Mouse (Mus musculus) limb, embryonic 11.5 days (tissue): ENCODE data around the gene Gm38655. TPM values are rescaled to one million over a fixed set of nuclear protein-coding genes. Genes with fewer than 3 reads are reported as not detected.
"Not testable (repeated sequence)": the region's sequence is repeated elsewhere in the genome, so short reads cannot be mapped to it uniquely, and the experiment has no call there.

Experiments
- ATAC-seq: fragments of 200-750 bp; cut with Nextera tagmentation; 2 replicates; pipeline ENCODE4 v1.8.0; 2017; ENCODE audit warnings: low read depth; ENCODE audit not compliant: insufficient number of reproducible peaks, low FRiP score, low TSS enrichment
- DNase-seq: peaks from one replicate; pipeline ENCODE4 v3.0.0-alpha.2; 2015; ENCODE audit warnings: low spot score
- H3K27ac ChIP-seq: fragments of 300-500 bp; sonication (generic); replicated peaks from 2 replicates; pipeline ENCODE4 v1.5.1; 2014; ENCODE audit warnings: low read depth, mild to moderate bottlenecking, low read length
- H3K27me3 ChIP-seq: fragments of 300-500 bp; sonication (generic); 2 replicates; pipeline ENCODE4 v1.6.1; 2014; ENCODE audit warnings: mild to moderate bottlenecking, low read length, mixed read lengths; ENCODE audit not compliant: control insufficient read depth, insufficient read depth
- H3K36me3 ChIP-seq: fragments of 300-500 bp; sonication (generic); 2 replicates; pipeline ENCODE4 v1.6.1; 2014; ENCODE audit warnings: mild to moderate bottlenecking, low read length, moderate library complexity, mixed read lengths; ENCODE audit not compliant: control insufficient read depth, insufficient read depth
- H3K4me1 ChIP-seq: fragments of 300-500 bp; sonication (generic); 2 replicates; pipeline ENCODE4 v1.6.1; 2014; ENCODE audit warnings: low read length, mixed read lengths; ENCODE audit not compliant: control insufficient read depth, insufficient read depth
- H3K4me2 ChIP-seq: fragments of 300-500 bp; sonication (generic); 2 replicates; pipeline ENCODE4 v1.6.1; 2014; ENCODE audit warnings: low read depth, mild to moderate bottlenecking, moderate library complexity; ENCODE audit not compliant: severe bottlenecking
- H3K4me3 ChIP-seq: fragments of 300-500 bp; sonication (generic); 2 replicates; pipeline ENCODE4 v1.5.1; 2014; ENCODE audit warnings: low read depth, low read length
- H3K9ac ChIP-seq: fragments of 300-500 bp; sonication (generic); 2 replicates; pipeline ENCODE4 v1.6.1; 2014; ENCODE audit warnings: mild to moderate bottlenecking, low read length
- H3K9me3 ChIP-seq: fragments of 300-500 bp; sonication (generic); 2 replicates; pipeline ENCODE4 v1.6.1; 2016; ENCODE audit warnings: low read length; ENCODE audit not compliant: control insufficient read depth
- whole genome bisulfite sequencing: fragments of 180-500 bp; shearing (Covaris S2); extraction: QIAGEN DNeasy Blood & Tissue Kit; methylation state at CpG from one replicate; pipeline ENCODE4 v1.1.7; 2014; 5-methylcytosine and 5-hydroxymethylcytosine counted together
- polyA plus RNA-seq: library from polyadenylated mRNA; unstranded; fragments of >200 nt; fragmentation: Nextera tagmentation; extraction: Ambion mirVana; gene quantifications from 2 replicates; pipeline ENCODE4 v1.2.1, GENCODE M21; 2014

The Gm38655 gene
- not detected in 2 replicates for polyA plus RNA-seq

- WGBS: 79% methylated on average over 9 of the region's 9 CpGs
- H3K4me3 ChIP-seq: no peak within 1 kb of the TSS
- no peak for ATAC-seq
Observed at GRCm38 (mm10) chr17:25175411-25175810, at the start of gene Gm38655. Gm38655 (minus strand) TSS chr17:25175471.

GRCm38 (mm10) chr17:25224586-25225222 is 49.4 kb upstream of the Gm38655 start:
- 85% methylated on average over 7 of the region's 7 CpGs for WGBS
- DNase-seq (no peak), ATAC-seq (no peak)
- no peak overlapping the region for H3K4me3 ChIP-seq
- no peaks in the 10 kb centered on the region for H3K9me3 ChIP-seq
- H3K9ac ChIP-seq: no peak overlapping the region
- H3K4me1 ChIP-seq: 0 out of 2 replicates have a peak, but pooled peaks cover 3% of the 10 kb centered on the region
- H3K27ac ChIP-seq: no peak overlapping the region
- H3K36me3 ChIP-seq: peaks cover 2% of the 10 kb centered on the region; the same call in 1 of the 2 replicates
- no peak overlapping the region for H3K4me2 ChIP-seq
- H3K27me3 ChIP-seq: no peaks in the 10 kb centered on the region

More at GRCm38 (mm10) chr17:25175411-25175810, at the start of gene Gm38655:
- no peaks in the 10 kb centered on the region for H3K9me3 ChIP-seq
- H3K9ac ChIP-seq: no peak within 1 kb of the TSS
- no peak within 1 kb of the TSS for H3K4me2 ChIP-seq
- H3K36me3 ChIP-seq: no peaks in the 10 kb centered on the region
- H3K27me3 ChIP-seq: no peaks in the 10 kb centered on the region
- H3K4me1 ChIP-seq: no peaks in the 10 kb centered on the region
- DNase-seq: no peak
- H3K27ac ChIP-seq: no peak within 1 kb of the TSS

- ATAC-seq (no peak), DNase-seq (no peak)
- 0 out of 2 replicates have a peak, but pooled peaks cover 3% of the 10 kb centered on the region for H3K4me1 ChIP-seq
- 51% methylated on average over 6 of the region's 6 CpGs for WGBS
- H3K4me2 ChIP-seq: peak overlapping the region; percentile 32
- H3K9me3 ChIP-seq: no peaks in the 10 kb centered on the region
- no peaks in the 10 kb centered on the region; the same call in 1 of the 2 replicates for H3K36me3 ChIP-seq
- no peaks in the 10 kb centered on the region for H3K27me3 ChIP-seq
- no peak overlapping the region for H3K9ac ChIP-seq
- no peak overlapping the region for H3K27ac ChIP-seq
- H3K4me3 ChIP-seq: no peak overlapping the region
Observed at GRCm38 (mm10) chr17:25222951-25223601, 47.8 kb upstream of the Gm38655 start.

- not testable (repeated sequence) for H3K27ac ChIP-seq, H3K9me3 ChIP-seq, H3K4me1 ChIP-seq, H3K27me3 ChIP-seq, H3K36me3 ChIP-seq, DNase-seq, H3K9ac ChIP-seq
- 15% methylated on average over 14 of the region's 28 CpGs for WGBS
- peak overlapping the region; percentile 68 for H3K4me2 ChIP-seq
- peak overlapping the region; percentile 31; the same call in 1 of the 2 replicates for H3K4me3 ChIP-seq
- peak; percentile 74; the same call in 1 of the 2 replicates for ATAC-seq
Observed at GRCm38 (mm10) chr17:25222504-25222940, 47.3 kb upstream of the Gm38655 start.

GRCm38 (mm10) chr17:25221821-25222503 is 46.7 kb upstream of the Gm38655 start:
- Histone ChIP-seq H3K27ac (no peak overlapping the region), H3K4me2 (peak overlapping the region; percentile 68), H3K27me3 (no peaks in the 10 kb centered on the region), H3K4me3 (peak overlapping the region; percentile 31), H3K36me3 (peaks cover 2% of the 10 kb centered on the region; the same call in 1 of the 2 replicates), H3K4me1 (0 out of 2 replicates have a peak, but pooled peaks cover 3% of the 10 kb centered on the region), H3K9ac (no peak overlapping the region), H3K9me3 (no peaks in the 10 kb centered on the region)
- WGBS: 0% methylated on average over 20 of the region's 30 CpGs
- DNase-seq (peak; percentile 60), ATAC-seq (peak; percentile 83)

- no peaks in the 10 kb centered on the region for H3K27me3 ChIP-seq
- no peaks in the 10 kb centered on the region for H3K9me3 ChIP-seq
- H3K4me1 ChIP-seq: 0 out of 2 replicates have a peak, but pooled peaks cover 3% of the 10 kb centered on the region
- H3K36me3 ChIP-seq: 0 out of 2 replicates have a peak, but pooled peaks cover 2% of the 10 kb centered on the region
- H3K4me3 ChIP-seq: no peak overlapping the region
- DNase-seq (no peak), ATAC-seq (no peak)
- no peak overlapping the region for H3K4me2 ChIP-seq
- WGBS: 90% methylated on average over 1 of the region's 1 CpGs
- no peak overlapping the region for H3K27ac ChIP-seq
- no peak overlapping the region for H3K9ac ChIP-seq
Observed at GRCm38 (mm10) chr17:25220746-25221145, 45.5 kb upstream of the Gm38655 start.

- H3K27me3 ChIP-seq: no peaks in the 10 kb centered on the region
- no peaks in the 10 kb centered on the region for H3K9me3 ChIP-seq
- H3K36me3 ChIP-seq: 0 out of 2 replicates have a peak, but pooled peaks cover 2% of the 10 kb centered on the region
- H3K9ac ChIP-seq: no peak overlapping the region
- no peak for ATAC-seq
- H3K27ac ChIP-seq: no peak overlapping the region
- H3K4me2 ChIP-seq: no peak overlapping the region
- H3K4me3 ChIP-seq: no peak overlapping the region
- 0 out of 2 replicates have a peak, but pooled peaks cover 3% of the 10 kb centered on the region for H3K4me1 ChIP-seq
- 89% methylated on average over 15 of the region's 15 CpGs for WGBS
- no peak for DNase-seq
Observed at GRCm38 (mm10) chr17:25219492-25220295, 44.4 kb upstream of the Gm38655 start.
